ENCODE assay signal across 7 mouse cellular contexts in genomic region chr8:45796331-45796740, GRCm38 (mm10).
A peak's percentile ranks its signal among the peaks of the same experiment; 100 is the strongest.
DNase-seq lines count a peak whose midpoint lies in the region; ATAC-seq and TF ChIP-seq lines count a peak whose summit lies in the region.

No protein-coding gene starts in this region.

- peak; percentile 88 for DNase-seq in R1 (ENCODE audit: low read depth, low spot score)
- peak; percentile 80 to 84 for DNase-seq in layer of hippocampus, adult 2 months (ENCODE audit: low spot score in 2 of 2)
- DNase-seq in lung, postnatal 36 days = peak; percentile 69

- no peak overlapping the region for H3K4me3 ChIP-seq in E14TG2a.4 (replicated peaks; ENCODE audit: low read length)
- no peak overlapping the region for H3K4me3 ChIP-seq in embryonic facial prominence, embryonic 13.5 days
- H3K4me3 ChIP-seq in heart, embryonic 16.5 days (ENCODE audit: low read length) = no peak overlapping the region
- H3K4me3 ChIP-seq in layer of hippocampus, adult 2 months = peak overlapping the region; percentile 28; the same call in 1 of the 2 replicates
- H3K4me3 ChIP-seq in stomach, embryonic 14.5 days (ENCODE audit: low read depth, low read length) = no peak overlapping the region

- H3K27ac ChIP-seq in embryonic facial prominence, embryonic 13.5 days = no peak overlapping the region
- no peak overlapping the region for H3K27ac ChIP-seq in heart, embryonic 16.5 days (ENCODE audit: low read length)
- H3K27ac ChIP-seq in layer of hippocampus, adult 2 months = peak overlapping the region; percentile 11; the same call in 1 of the 2 replicates
- no peak overlapping the region for H3K27ac ChIP-seq in stomach, embryonic 14.5 days (ENCODE audit: low read length)

- WGBS in embryonic facial prominence, embryonic 13.5 days = 60% methylated on average over 11 of the region's 11 CpGs
- 60% methylated on average over 11 of the region's 11 CpGs for WGBS in heart, embryonic 16.5 days
- 63% methylated on average over 11 of the region's 11 CpGs for WGBS in stomach, embryonic 14.5 days

- H3K9ac ChIP-seq in embryonic facial prominence, embryonic 13.5 days = no peak overlapping the region
- H3K9ac ChIP-seq in heart, embryonic 16.5 days (ENCODE audit: low read length) = no peak overlapping the region
- H3K9ac ChIP-seq in stomach, embryonic 14.5 days (replicated peaks; ENCODE audit: low read depth, low read length) = no peak overlapping the region

- H3K4me1 ChIP-seq in E14TG2a.4 (replicated peaks; ENCODE audit: low read depth, low read length) = no peaks in the 10 kb centered on the region
- H3K4me1 ChIP-seq in embryonic facial prominence, embryonic 13.5 days = no peaks in the 10 kb centered on the region
- H3K4me1 ChIP-seq in heart, embryonic 16.5 days (ENCODE audit: control insufficient read depth, insufficient read depth, low read length) = peaks cover 3% of the 10 kb centered on the region; the same call in 1 of the 2 replicates
- H3K4me1 ChIP-seq in stomach, embryonic 14.5 days (ENCODE audit: control insufficient read depth, insufficient read depth, low read length) = no peaks in the 10 kb centered on the region

- H3K36me3 ChIP-seq in E14TG2a.4 (ENCODE audit: insufficient read depth, low read length) = no peaks in the 10 kb centered on the region
- H3K36me3 ChIP-seq in embryonic facial prominence, embryonic 13.5 days = no peaks in the 10 kb centered on the region
- H3K36me3 ChIP-seq in heart, embryonic 16.5 days (ENCODE audit: control insufficient read depth, insufficient read depth) = peaks cover 43% of the 10 kb centered on the region
- no peaks in the 10 kb centered on the region for H3K36me3 ChIP-seq in stomach, embryonic 14.5 days (ENCODE audit: control insufficient read depth, insufficient read depth, low read length)

- no peak for ATAC-seq in embryonic facial prominence, embryonic 13.5 days (ENCODE audit: insufficient number of reproducible peaks, insufficient read depth, low FRiP score, low TSS enrichment, low read depth)
- peak; percentile 37 for ATAC-seq in heart, embryonic 16.5 days (replicated peaks; ENCODE audit: extremely low read depth, insufficient read depth, low FRiP score)
- 0 out of 2 replicates have a peak, but pooled peaks have one; percentile 18 for ATAC-seq in stomach, embryonic 14.5 days (ENCODE audit: insufficient number of reproducible peaks, insufficient read depth, low FRiP score, low read depth)

- H3K9me3 ChIP-seq in E14TG2a.4 (ENCODE audit: low read length) = peaks cover 10% of the 10 kb centered on the region
- no peaks in the 10 kb centered on the region for H3K9me3 ChIP-seq in embryonic facial prominence, embryonic 13.5 days
- no peaks in the 10 kb centered on the region for H3K9me3 ChIP-seq in heart, embryonic 16.5 days (replicated peaks; ENCODE audit: control insufficient read depth, low read length)
- H3K9me3 ChIP-seq in stomach, embryonic 14.5 days (ENCODE audit: control insufficient read depth, low read depth, low read length) = no peaks in the 10 kb centered on the region

- H3K4me2 ChIP-seq in embryonic facial prominence, embryonic 13.5 days = peak overlapping the region; percentile 17; the same call in 1 of the 2 replicates
- no peak overlapping the region for H3K4me2 ChIP-seq in heart, embryonic 16.5 days (ENCODE audit: low read depth, low read length)
- H3K4me2 ChIP-seq in stomach, embryonic 14.5 days (replicated peaks; ENCODE audit: low read depth, low read length) = no peak overlapping the region

- H3K27me3 ChIP-seq in E14TG2a.4 (ENCODE audit: insufficient read depth, low read length) = peaks cover 4% of the 10 kb centered on the region; the same call in 1 of the 2 replicates
- no peaks in the 10 kb centered on the region for H3K27me3 ChIP-seq in embryonic facial prominence, embryonic 13.5 days
- H3K27me3 ChIP-seq in heart, embryonic 16.5 days (ENCODE audit: control insufficient read depth, insufficient read depth, low read length) = no peaks in the 10 kb centered on the region
- H3K27me3 ChIP-seq in stomach, embryonic 14.5 days (ENCODE audit: control insufficient read depth, insufficient read depth, low read length) = no peaks in the 10 kb centered on the region

- TF ChIP-seq CTCF in E14TG2a.4 (conservative IDR thresholded peaks at IDR 0.05; ENCODE audit: low read length) = peak; percentile 72
- peak; percentile 83 for TF ChIP-seq CTCF in layer of hippocampus, adult 2 months (conservative IDR thresholded peaks at IDR 0.05)
